Mouse (Mus musculus): Measurements from ENCODE around the gene Ccdc115.
A peak's percentile ranks its signal among the peaks of the same experiment; 100 is the strongest.
"Not testable (repeated sequence)": the region's sequence is repeated elsewhere in the genome, so short reads cannot be mapped to it uniquely, and the experiment has no call there.

Gene Ccdc115

DNA sequence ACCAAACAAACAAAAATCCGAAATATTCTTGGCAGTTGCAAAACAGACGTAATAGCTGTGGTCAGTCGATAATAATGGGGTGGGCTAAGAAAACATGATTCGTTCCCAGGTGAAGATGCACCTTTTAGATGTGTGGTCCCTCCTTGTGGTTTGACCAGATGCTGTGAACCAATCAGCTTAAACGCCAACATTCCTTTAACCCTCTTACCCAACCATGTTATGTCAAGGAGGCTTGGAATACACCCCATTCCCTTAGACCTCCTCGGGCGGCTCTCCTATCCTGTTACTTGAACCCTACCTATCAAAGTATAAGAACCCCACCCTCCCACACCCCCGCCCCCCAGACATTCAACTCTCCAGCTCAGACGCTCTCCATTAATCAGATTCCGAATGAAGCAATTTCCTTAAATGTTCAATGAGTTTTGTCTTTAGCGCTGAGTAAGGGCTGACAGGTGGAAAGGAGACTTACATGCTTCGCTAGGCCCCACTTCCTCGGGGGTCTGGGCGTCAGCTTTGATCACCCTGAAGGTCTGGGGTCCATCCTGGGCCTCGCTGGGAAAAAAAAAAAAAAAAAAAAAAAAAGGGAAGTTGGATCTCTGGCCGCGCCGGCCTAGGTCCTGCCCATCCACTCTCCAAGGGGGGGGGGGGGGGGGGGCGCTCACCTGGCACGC, 956 bp downstream of the Ccdc115 start:
- DNase-seq: no peak

DNA sequence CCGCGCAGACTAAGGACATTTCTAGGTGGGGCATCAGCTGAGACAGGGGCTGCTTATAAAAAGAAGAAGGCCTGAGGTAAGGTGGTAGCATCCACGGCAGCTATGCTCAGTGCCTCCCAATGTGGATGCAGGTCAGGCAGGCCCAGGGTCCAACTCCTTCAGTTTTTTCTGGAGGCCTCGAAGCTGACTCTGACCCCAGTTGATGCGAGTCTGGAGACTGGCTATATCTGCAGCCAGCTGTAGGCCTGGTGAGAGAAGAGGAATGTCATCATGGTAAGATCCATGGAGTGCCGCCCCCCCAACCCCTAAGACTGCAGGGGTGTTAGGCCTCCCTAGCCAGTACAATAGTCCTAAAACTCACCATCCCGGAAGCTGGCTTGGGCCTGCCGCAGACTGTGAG, 2.1 kb downstream of the Ccdc115 start:
- DNase-seq: not testable (repeated sequence)

DNA sequence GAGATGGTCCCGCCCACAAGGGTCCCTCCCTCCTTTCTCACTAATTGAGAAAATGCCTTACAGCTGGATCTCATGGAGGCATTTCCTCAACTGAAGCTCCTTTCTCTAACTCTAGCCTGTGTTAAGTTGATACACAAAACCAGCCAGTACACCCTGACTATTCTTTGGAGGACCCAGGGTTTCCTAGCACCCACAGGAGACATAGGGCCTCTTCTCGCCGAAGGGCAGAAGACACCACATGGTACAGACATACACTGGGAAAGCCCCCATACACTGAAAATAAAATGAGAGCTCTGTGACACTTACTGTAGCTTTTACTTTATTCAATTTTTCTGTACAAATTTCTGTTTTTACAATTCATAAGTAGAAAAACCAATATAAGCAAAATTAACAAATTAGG, 3.1 kb downstream of the Ccdc115 start:
- DNase-seq: no peak

DNA sequence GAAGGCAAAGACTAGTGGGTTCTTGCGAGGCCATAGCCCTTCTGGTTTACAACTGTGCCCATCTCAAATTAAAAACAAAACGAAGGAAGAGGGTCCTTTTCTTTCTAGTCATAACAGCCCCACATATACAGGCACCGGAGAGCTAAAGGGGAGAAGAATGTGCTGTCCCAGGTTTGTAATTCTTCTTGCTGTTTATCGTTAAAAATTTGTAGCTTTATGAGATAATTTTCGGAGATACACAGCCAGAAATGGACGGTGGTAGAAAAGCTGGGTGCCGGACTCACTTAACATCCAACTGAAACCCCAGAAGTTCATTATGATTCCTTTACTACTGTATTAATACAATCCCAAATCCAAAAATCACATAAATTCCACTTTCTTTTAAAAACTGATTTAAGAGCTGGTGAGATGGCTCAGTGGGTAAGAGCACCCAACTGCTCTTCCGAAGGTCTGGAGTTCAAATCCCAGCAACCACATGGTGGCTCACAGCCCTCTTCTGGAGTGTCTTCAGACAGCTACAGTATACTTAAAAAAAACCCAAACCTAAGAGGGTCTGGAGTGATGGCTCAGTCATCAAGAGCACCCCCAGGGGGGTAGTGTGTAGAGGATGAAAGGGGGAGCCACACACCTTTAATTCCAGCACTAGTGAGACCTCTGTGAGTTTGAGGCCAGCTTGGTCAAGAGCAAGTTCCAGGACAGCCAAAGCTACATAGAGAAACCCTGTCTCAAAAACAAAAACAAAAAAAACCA, 3.9 kb downstream of the Ccdc115 start:
- DNase-seq: no peak

DNA sequence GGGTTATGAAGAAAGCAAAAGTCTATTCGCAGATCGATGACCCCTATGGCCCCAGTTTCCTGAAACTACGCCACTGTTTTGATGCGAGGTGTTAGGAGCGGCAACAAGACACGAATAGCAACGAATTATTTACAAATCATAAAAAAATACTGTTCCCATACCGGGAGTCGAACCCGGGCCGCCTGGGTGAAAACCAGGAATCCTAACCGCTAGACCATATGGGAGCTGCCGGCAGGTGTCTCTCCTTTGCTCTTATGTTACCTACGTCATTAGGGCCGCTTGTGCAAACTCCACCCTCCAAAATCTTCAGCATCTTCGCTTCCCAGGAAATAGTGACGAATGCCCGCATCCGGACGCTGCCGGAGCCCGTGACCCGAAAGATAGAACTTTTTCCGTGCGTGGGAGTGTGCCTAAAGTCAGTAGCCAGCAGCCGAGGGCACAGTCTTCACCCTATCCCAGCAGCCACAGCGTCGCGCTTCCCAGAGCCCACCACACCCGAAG, 4.8 kb downstream of the Ccdc115 start:
- peak; percentile 90 for DNase-seq

DNA sequence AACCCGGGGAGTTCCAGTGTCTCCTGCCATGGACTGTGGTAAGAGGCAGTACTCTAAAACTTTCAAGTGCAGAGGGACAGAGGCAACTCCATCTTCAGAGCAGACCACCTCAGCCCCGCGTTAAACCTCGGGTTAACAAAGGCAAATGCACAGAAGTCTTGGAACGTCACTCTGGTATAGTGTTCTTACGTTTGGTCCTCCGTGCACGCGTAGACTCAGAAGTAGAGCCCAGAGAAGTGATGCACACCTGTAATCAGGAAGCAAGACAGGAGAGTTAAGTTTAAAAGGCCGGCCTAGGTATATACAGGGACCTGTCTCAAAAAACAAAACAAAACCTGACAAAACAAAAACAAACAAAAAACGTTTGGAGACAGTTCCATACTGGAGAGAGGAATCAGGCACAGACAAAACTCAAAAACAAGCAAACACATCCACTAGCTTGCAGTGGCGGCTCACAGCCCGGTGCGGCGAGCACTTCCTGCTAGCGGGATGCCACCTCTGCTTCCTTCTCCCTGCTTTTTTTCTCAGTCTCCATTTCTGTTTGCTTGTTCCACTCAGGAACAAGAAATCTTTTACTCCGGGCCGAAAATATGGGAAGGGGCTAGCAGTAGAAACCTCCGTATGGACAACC, 5.5 kb downstream of the Ccdc115 start:
- no peak for DNase-seq

DNA sequence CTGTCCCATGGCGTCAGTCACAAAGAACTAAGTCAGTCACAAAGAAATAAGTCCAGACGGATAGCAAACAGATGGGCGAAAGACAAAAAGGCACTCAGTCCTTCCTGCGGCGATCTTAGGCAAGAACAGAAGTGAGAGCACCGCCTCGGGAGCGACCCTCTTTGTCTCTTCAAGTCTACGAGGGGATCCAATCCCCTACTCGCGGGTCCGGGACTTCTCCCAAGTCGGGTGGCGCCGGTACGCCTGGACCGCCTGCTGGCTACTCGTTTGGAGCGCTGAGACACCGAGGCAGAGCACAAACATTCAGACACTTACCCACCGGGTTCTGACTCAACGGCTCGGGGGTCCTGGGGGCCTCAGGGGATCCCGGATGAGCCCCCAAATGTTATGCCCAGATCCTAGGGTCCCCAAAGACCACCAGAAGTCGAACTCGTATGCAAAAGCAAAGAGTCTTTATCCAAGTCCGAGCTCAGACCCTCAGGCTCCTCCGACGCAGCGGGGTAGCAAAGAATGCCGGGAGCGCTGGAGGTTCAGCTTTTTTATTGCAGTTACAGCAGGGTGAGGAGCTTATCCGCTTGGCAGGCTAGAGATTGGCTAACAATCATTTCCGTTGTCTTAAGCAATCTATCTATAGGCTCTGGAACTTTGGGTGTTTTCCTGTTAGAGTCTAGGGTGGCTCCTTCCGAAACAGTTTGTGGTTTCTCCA, 6.5 kb downstream of the Ccdc115 start:
- DNase-seq: peak; percentile 32

DNA sequence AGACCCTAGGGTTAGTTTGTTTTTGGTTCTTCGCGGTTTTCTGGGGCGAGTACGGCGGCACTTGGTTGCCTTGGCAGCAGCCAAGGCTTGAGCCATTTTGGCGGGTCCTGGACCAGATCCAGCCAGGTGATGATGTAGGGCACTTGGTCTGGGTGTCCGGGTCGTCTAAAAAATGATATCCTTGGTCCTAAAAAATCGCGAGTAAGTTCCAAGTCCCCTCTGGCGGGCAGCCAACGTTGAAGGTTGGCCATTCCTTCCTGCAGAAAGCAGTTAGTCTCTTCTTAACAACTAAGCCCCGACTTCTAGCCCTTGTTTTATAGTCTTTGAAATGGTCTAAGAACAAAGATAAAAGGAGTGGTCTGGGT, 7.1 kb downstream of the Ccdc115 start:
- peak; percentile 17 for DNase-seq

DNA sequence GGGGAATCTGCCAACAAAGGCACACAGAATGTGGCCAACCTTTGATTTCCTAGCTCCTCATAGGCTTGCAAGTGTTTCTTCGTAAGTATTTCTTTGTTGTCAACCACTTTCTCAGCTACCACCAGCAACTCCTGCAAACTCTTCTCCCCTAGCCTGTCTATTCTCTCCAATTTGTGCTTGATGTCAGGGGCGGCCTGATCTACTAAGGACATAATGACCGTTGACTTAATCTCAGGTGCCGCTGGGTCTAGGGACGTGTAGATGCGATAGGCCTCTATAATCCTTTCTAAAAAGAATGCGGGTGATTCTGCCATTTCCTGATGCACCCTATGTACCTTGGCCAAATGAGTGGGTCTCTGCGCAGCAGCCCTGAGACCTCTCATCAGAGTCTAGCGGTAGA, 8.0 kb downstream of the Ccdc115 start:
- DNase-seq: no peak

DNA sequence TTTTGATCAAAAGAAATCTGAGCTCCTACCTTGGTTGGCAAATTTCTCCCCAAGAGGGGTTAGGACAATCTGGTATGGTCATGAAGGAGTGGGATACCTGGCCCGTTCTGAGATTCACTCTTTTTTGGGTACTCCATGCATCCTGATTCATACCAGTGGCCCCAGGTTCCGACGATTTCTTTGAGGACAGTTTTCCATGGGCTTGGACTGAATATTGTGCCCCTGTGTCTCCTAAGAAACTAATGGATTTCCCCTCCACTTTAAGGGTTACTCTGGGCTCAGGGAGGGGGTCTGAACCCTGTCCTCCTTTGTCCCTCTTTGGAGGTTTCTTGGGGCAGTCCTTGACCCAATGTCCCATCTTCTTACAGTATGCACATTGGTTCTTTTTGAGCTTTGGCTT, 8.5 kb downstream of the Ccdc115 start:
- DNase-seq: no peak

DNA sequence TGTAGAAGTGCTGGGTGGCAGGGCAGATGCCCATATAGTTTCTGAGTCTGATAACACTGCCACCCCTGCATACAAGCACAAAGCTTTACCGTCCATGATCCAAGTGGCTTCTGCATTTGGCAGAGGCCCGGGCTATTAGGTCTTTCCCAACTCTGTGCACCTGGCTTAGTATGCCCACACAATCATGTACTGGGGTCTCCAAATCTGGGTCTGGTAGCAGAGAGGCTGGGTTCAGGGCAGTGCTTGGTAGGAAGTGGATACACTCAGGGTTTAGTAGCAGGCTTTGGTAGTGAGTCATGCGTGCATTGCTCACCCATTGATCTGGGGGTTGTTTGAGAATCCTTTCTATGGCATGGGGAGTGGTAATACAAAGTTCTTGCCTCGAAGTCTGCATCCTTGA, 10.2 kb downstream of the Ccdc115 start:
- no peak for DNase-seq

DNA sequence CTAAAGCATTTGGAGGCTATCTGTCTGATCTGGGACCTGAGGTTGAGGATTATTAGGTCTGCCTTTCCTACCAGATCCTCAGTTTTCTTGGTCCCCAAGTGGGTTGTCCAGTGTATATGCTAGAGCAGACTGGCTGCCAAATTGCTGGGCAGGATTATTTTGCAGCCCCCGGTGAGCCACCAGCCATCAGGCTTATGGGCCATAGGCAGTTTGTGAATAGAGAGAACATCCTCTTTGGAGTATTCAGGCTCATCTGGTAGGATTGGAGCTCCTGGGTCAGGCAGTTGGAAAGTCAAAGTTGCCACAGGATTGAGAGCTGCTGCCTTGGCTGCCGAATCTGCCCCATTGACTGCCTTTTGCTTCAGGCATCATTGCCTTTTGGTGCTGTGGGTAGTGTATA, 11.0 kb downstream of the Ccdc115 start:
- DNase-seq: no peak

DNA sequence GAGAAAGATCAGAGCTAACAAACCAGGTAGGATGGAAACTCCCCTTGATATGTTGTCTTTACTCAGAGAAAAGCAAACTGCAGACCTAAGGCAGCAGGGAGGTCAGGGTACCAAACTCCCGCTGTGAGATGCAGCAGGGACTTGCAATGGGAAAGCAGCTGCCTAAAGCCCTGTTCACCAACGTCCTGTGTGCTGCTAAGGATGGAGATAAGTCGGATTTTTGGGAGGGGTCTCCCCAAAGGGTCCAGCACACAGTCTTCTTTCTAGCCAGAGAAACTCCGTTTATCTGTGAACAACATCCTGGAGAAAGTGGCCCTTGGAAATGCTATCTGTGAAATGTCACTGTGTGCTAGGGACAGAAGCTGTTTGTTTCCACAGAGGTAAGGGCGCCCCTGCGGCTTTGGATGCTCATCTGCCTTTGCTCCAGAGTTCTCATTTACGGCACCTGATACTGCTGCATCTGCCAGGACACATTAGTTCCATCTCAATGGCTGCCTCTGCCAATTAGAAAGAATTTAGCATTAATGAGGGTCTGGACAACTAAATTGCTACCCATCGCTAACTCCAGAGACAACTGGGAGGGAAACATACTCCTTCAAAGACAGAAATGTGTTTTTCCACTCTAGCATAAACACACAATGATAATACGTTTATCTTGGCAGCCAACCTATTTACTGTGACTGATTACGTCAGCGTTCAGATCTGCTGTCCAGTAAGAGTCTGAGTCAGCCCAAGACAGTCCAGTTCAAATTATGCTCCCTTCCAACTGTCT, 40.1 kb downstream of the Ccdc115 start:
- DNase-seq: no peak

DNA sequence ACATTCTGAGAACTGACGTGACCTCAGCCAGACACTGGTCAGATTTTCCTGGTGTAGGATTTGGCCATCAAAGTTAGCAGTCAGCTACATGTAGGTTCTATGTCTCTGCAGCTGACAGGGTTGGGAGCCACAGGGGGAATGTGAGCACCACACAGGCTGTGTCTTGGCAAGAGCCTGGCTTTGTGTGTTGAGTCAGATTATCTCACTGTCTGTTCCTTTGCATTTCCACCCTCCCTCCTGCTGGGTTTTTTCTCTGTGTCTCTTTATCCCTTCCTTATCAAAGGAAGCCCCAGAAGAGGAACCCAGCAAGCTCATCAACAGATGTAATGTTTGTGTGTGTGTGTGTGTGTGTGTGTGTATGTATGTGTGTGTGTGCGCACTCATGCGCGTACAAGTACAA, 43.2 kb downstream of the Ccdc115 start:
- DNase-seq: no peak

DNA sequence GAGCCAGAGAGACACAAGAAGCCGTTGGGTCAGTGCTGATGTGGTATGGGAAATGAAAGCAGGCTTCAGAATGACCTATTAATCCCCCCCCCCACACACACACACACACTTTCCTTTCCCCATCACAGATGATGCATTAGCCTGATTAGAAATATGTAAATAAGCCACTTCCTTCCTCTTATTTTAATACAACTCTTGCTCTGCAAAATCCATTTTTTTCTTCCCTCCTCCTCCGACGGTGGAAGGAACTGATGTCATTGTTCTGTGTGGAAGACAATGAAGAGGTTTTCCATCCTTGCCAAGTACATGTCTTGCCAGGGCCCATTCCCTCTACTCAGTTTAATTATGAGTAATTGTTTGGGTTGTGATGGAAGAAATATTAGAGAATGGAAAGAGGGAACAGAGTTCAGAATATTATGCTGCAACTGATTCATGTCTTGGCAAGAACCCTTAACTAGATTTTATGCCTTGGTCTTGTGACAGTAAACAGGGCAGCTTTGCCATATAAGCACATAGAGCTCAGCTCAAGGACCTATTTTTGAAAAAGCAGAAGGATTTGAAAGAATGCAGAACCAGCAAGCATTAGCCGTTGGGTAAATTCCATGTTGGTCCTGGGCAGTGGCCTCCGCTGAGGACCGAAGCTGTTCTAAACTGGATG, 50.1 kb downstream of the Ccdc115 start:
- DNase-seq: peak; percentile 51

DNA sequence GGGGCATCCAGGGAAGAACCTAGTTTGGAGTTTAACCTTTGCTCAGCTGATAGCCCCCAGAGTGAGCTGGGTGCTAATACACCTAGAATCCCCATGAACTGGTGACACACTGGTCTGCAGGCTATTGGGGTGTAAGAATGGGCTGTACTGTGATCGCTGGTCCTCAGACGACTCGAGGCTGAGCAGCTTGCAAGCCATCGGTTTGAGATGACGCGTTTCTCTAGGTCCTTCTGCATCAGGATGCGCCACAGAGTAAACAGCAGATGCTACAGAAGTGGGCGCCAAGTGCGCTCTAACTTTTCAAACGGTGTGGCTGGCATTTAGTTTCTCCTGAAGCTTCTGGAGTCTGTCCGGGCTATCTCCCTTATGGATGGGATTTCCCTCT, 50.6 kb downstream of the Ccdc115 start:
- DNase-seq: no peak

DNA sequence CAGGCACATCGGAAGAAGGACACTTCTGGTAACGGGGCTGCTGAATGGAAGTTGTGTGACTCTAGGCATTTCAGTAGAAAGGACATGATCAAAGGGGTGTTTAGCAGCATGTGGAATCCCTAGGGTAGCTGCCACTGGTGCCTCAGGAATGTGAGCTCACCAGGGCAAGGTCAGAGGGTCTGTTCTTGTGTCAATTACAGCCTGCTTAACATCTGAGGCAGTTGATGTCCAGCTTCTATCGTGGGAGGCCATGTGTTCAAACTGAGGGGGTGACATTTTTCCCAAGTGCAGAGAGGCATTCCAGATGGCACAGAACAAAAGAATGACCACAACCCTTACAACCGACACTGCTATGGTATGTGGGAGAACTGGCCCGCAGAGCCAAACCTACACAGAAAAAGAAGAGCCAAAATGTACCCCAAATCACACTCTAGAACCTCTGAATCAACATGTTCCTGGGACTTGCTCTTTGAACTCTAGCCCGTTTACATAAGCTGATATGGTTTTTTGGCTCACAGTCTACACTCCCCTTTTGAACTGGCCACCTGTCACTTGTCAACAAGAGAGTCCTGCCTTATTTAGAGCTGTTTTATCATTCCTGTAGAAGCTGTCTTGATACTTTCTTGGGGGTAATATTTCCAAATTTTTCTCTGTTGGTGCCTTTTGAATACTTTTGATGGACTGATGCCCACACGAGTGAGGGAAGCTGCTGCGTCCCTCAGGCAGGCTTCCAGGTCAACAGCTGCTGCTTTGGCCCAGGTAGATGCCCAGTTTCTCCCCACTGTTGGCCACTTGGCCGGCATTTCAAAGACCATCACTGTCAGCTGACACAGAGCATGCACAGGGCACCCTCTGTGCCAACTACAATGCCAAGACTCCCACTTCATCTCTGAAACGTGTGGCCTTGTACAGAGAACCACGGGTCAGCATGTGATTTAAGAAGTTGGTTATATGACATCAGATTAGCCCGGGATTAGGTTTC, 51.8 kb downstream of the Ccdc115 start:
- DNase-seq: peak; percentile 37

Measured in lung, postnatal 14 days (tissue).